Mouse (Mus musculus) limb, embryonic 12.5 days (tissue): Measurements from ENCODE around the gene Gnai1. TPM values are rescaled to one million over a fixed set of nuclear protein-coding genes. Genes with fewer than 3 reads are reported as not detected.

Experiments used
- ATAC-seq: fragments of 200-750 bp; cut with Nextera tagmentation; 2 replicates; pipeline ENCODE4 v1.8.0; 2017; ENCODE audit warnings: low read depth, moderate TSS enrichment; ENCODE audit not compliant: insufficient number of reproducible peaks, insufficient read depth, low FRiP score, low TSS enrichment
- H3K27ac ChIP-seq: fragments of 300-500 bp; sonication (generic); 2 replicates; pipeline ENCODE4 v1.5.1; 2016; ENCODE audit warnings: mild to moderate bottlenecking, moderate library complexity
- H3K27me3 ChIP-seq: fragments of 300-500 bp; sonication (generic); 2 replicates; pipeline ENCODE4 v1.6.1; 2016; ENCODE audit warnings: mild to moderate bottlenecking, moderate library complexity
- H3K36me3 ChIP-seq: fragments of 300-500 bp; sonication (generic); 2 replicates; pipeline ENCODE4 v1.6.1; 2016; ENCODE audit warnings: mild to moderate bottlenecking, moderate library complexity
- H3K4me1 ChIP-seq: fragments of 300-500 bp; sonication (generic); replicated peaks from 2 replicates; pipeline ENCODE4 v1.6.1; 2016
- H3K4me2 ChIP-seq: fragments of 300-500 bp; sonication (generic); 2 replicates; pipeline ENCODE4 v1.6.1; 2016; ENCODE audit warnings: mild to moderate bottlenecking, moderate library complexity
- H3K4me3 ChIP-seq: fragments of 300-500 bp; sonication (generic); replicated peaks from 2 replicates; pipeline ENCODE4 v1.5.1; 2016; ENCODE audit warnings: mild to moderate bottlenecking
- H3K9ac ChIP-seq: fragments of 300-500 bp; sonication (generic); replicated peaks from 2 replicates; pipeline ENCODE4 v1.6.1; 2016; ENCODE audit warnings: mild to moderate bottlenecking, moderate library complexity
- H3K9me3 ChIP-seq: fragments of 300-500 bp; sonication (generic); 2 replicates; pipeline ENCODE4 v1.6.1; 2016; ENCODE audit warnings: mild to moderate bottlenecking, moderate library complexity
- WGBS: fragments of 180-500 bp; shearing (Covaris S2); methylation state at CpG from one replicate; pipeline ENCODE4 v1.1.7; 2016; 5-methylcytosine and 5-hydroxymethylcytosine counted together
- polyA plus RNA-seq: library from polyadenylated mRNA; unstranded; fragments of >200 nt; fragmentation: Nextera tagmentation; extraction: Ambion mirVana; gene quantifications from 2 replicates; pipeline ENCODE4 v1.2.1, GENCODE M21; 2016

Gene Gnai1
- polyA plus RNA-seq, result 19.8 and 20.1 TPM in 2 replicates

GRCm38 (mm10) chr5:18360281-18360819 is at the start of gene Gnai1:
Gene Gnai1 (minus strand): TSS chr5:18360355.
- no peaks in the 10 kb centered on the region for H3K4me1 ChIP-seq
- peak within 1 kb of the TSS; percentile 81 for H3K4me3 ChIP-seq
- H3K9ac ChIP-seq, result peak within 1 kb of the TSS; percentile 87
- H3K27ac ChIP-seq, result 0 out of 2 replicates have a peak within 1 kb of the TSS, but pooled peaks have one; percentile 23
- no peaks in the 10 kb centered on the region for H3K27me3 ChIP-seq
- peak within 1 kb of the TSS; percentile 96 for H3K4me2 ChIP-seq
- H3K36me3 ChIP-seq, result no peaks in the 10 kb centered on the region
- peak; percentile 95 for ATAC-seq
- WGBS, result under 1% methylated on average over 37 of the region's 76 CpGs
- H3K9me3 ChIP-seq, result 0 out of 2 replicates have a peak, but pooled peaks cover 3% of the 10 kb centered on the region

GRCm38 (mm10) chr5:18367864-18368263 is 7.7 kb upstream of the Gnai1 start:
- 0 out of 2 replicates have a peak, but pooled peaks cover 3% of the 10 kb centered on the region for H3K9me3 ChIP-seq
- no peaks in the 10 kb centered on the region for H3K27me3 ChIP-seq
- H3K9ac ChIP-seq, result no peak overlapping the region
- WGBS, result 1% methylated on average over 2 of the region's 2 CpGs
- H3K4me2 ChIP-seq, result no peak overlapping the region
- no peak for ATAC-seq
- no peaks in the 10 kb centered on the region for H3K36me3 ChIP-seq
- peaks cover 5% of the 10 kb centered on the region for H3K4me1 ChIP-seq
- no peak overlapping the region for H3K4me3 ChIP-seq
- H3K27ac ChIP-seq, result no peak overlapping the region

GRCm38 (mm10) chr5:18365460-18365859 is 5.3 kb upstream of the Gnai1 start:
- no peak overlapping the region for H3K9ac ChIP-seq
- no peak for ATAC-seq
- H3K4me3 ChIP-seq, result no peak overlapping the region
- H3K27ac ChIP-seq, result no peak overlapping the region
- H3K36me3 ChIP-seq, result no peaks in the 10 kb centered on the region
- 93% methylated on average over 3 of the region's 3 CpGs for WGBS
- no peak overlapping the region for H3K4me2 ChIP-seq
- no peaks in the 10 kb centered on the region for H3K27me3 ChIP-seq
- peaks cover 5% of the 10 kb centered on the region for H3K4me1 ChIP-seq
- 0 out of 2 replicates have a peak, but pooled peaks cover 3% of the 10 kb centered on the region for H3K9me3 ChIP-seq

GRCm38 (mm10) chr5:18360956-18361355 is 801 bp upstream of the Gnai1 start:
- no peak overlapping the region for H3K27ac ChIP-seq
- H3K4me1 ChIP-seq, result no peaks in the 10 kb centered on the region
- no peaks in the 10 kb centered on the region for H3K27me3 ChIP-seq
- H3K9me3 ChIP-seq, result 0 out of 2 replicates have a peak, but pooled peaks cover 3% of the 10 kb centered on the region
- WGBS, result 18% methylated on average over 6 of the region's 6 CpGs
- H3K36me3 ChIP-seq, result no peaks in the 10 kb centered on the region
- 0 out of 2 replicates have a peak overlapping the region, but pooled peaks have one; percentile 57 for H3K9ac ChIP-seq
- peak overlapping the region; percentile 81 for H3K4me3 ChIP-seq
- peak overlapping the region; percentile 96 for H3K4me2 ChIP-seq
- ATAC-seq, result no peak

GRCm38 (mm10) chr5:18359376-18360280 is 527 bp downstream of the Gnai1 start:
- Histone ChIP-seq H3K9ac (peak overlapping the region; percentile 87), H3K36me3 (no peaks in the 10 kb centered on the region), H3K9me3 (0 out of 2 replicates have a peak, but pooled peaks cover 3% of the 10 kb centered on the region), H3K4me1 (no peaks in the 10 kb centered on the region), H3K27me3 (no peaks in the 10 kb centered on the region), H3K27ac (0 out of 2 replicates have a peak overlapping the region, but pooled peaks have one; percentile 23), H3K4me2 (peak overlapping the region; percentile 96), H3K4me3 (peak overlapping the region; percentile 81)
- under 1% methylated on average over 75 of the region's 76 CpGs for WGBS
- peak; percentile 86 for ATAC-seq

- peak overlapping the region; percentile 81 for H3K4me3 ChIP-seq
- 0 out of 2 replicates have a peak, but pooled peaks cover 3% of the 10 kb centered on the region for H3K9me3 ChIP-seq
- 33% methylated on average over 6 of the region's 6 CpGs for WGBS
- no peak for ATAC-seq
- peak overlapping the region; percentile 96 for H3K4me2 ChIP-seq
- H3K27me3 ChIP-seq, result no peaks in the 10 kb centered on the region
- H3K27ac ChIP-seq, result no peak overlapping the region
- H3K4me1 ChIP-seq, result no peaks in the 10 kb centered on the region
- H3K9ac ChIP-seq, result no peak overlapping the region
- H3K36me3 ChIP-seq, result no peaks in the 10 kb centered on the region
These were observed 1.4 kb downstream of the Gnai1 start for GRCm38 (mm10) chr5:18358778-18359177.

- no peak overlapping the region for H3K4me3 ChIP-seq
- no peak overlapping the region for H3K27ac ChIP-seq
- H3K36me3 ChIP-seq, result no peaks in the 10 kb centered on the region
- H3K9ac ChIP-seq, result no peak overlapping the region
- no peaks in the 10 kb centered on the region for H3K27me3 ChIP-seq
- ATAC-seq, result no peak
- no peaks in the 10 kb centered on the region for H3K4me1 ChIP-seq
- 0 out of 2 replicates have a peak, but pooled peaks cover under 1% of the 10 kb centered on the region for H3K9me3 ChIP-seq
- WGBS, result 14% methylated on average over 3 of the region's 3 CpGs
- peak overlapping the region; percentile 96; the same call in 1 of the 2 replicates for H3K4me2 ChIP-seq
These were observed 2.0 kb downstream of the Gnai1 start for GRCm38 (mm10) chr5:18358191-18358590.

GRCm38 (mm10) chr5:18347297-18347696 is 12.9 kb downstream of the Gnai1 start:
- Histone ChIP-seq H3K4me1 (no peaks in the 10 kb centered on the region), H3K9me3 (0 out of 2 replicates have a peak, but pooled peaks cover 4% of the 10 kb centered on the region), H3K4me3 (no peak overlapping the region), H3K9ac (no peak overlapping the region), H3K27me3 (no peaks in the 10 kb centered on the region), H3K27ac (no peak overlapping the region), H3K4me2 (no peak overlapping the region), H3K36me3 (no peaks in the 10 kb centered on the region)
- ATAC-seq, result no peak
- 88% methylated on average over 3 of the region's 3 CpGs for WGBS

- Histone ChIP-seq H3K9me3 (0 out of 2 replicates have a peak, but pooled peaks cover 4% of the 10 kb centered on the region), H3K36me3 (no peaks in the 10 kb centered on the region), H3K9ac (no peak overlapping the region), H3K27ac (no peak overlapping the region), H3K4me2 (no peak overlapping the region), H3K4me3 (no peak overlapping the region), H3K27me3 (no peaks in the 10 kb centered on the region), H3K4me1 (no peaks in the 10 kb centered on the region)
- ATAC-seq, result no peak
- 89% methylated on average over 4 of the region's 4 CpGs for WGBS
These were observed 16.6 kb downstream of the Gnai1 start for GRCm38 (mm10) chr5:18343455-18344142.

GRCm38 (mm10) chr5:18342765-18343454 is 17.2 kb downstream of the Gnai1 start:
- H3K4me3 ChIP-seq, result no peak overlapping the region
- H3K4me2 ChIP-seq, result no peak overlapping the region
- H3K36me3 ChIP-seq, result no peaks in the 10 kb centered on the region
- no peaks in the 10 kb centered on the region for H3K27me3 ChIP-seq
- no peak overlapping the region for H3K27ac ChIP-seq
- no peak for ATAC-seq
- no peaks in the 10 kb centered on the region for H3K4me1 ChIP-seq
- 82% methylated on average over 4 of the region's 4 CpGs for WGBS
- no peak overlapping the region for H3K9ac ChIP-seq
- 0 out of 2 replicates have a peak, but pooled peaks cover 4% of the 10 kb centered on the region for H3K9me3 ChIP-seq
